Mouse (Mus musculus) midbrain, embryonic 11.5 days (tissue): ENCODE measurements around the gene Srp14. TPM values are rescaled to one million over a fixed set of nuclear protein-coding genes. Genes with fewer than 3 reads are reported as not detected.

Source experiments
- ATAC-seq: fragments of 200-750 bp; cut with Nextera tagmentation; 2 replicates; pipeline ENCODE4 v1.8.0; 2017; ENCODE audit warnings: moderate TSS enrichment, moderate library complexity; ENCODE audit not compliant: low FRiP score
- DNase-seq: peaks from one replicate; pipeline ENCODE4 v3.0.0; 2015; ENCODE audit warnings: low spot score; ENCODE audit errors: missing footprints
- H3K27ac ChIP-seq: fragments of 300-500 bp; sonication (generic); 2 replicates; pipeline ENCODE4 v1.5.1; 2014; ENCODE audit warnings: low read depth, low read length
- H3K27me3 ChIP-seq: fragments of 300-500 bp; sonication (generic); 2 replicates; pipeline ENCODE4 v1.6.1; 2014; ENCODE audit warnings: mild to moderate bottlenecking, low read length, moderate library complexity, mixed read lengths; ENCODE audit not compliant: control insufficient read depth, insufficient read depth
- H3K36me3 ChIP-seq: fragments of 300-500 bp; sonication (generic); 2 replicates; pipeline ENCODE4 v1.6.1; 2014; ENCODE audit warnings: mild to moderate bottlenecking, low read length, moderate library complexity, mixed read lengths; ENCODE audit not compliant: control insufficient read depth, insufficient read depth
- H3K4me1 ChIP-seq: fragments of 300-500 bp; sonication (generic); 2 replicates; pipeline ENCODE4 v1.6.1; 2014; ENCODE audit warnings: low read length; ENCODE audit not compliant: control insufficient read depth, insufficient read depth
- H3K4me2 ChIP-seq: fragments of 300-500 bp; sonication (generic); 2 replicates; pipeline ENCODE4 v1.6.1; 2014; ENCODE audit warnings: mild to moderate bottlenecking, moderate library complexity
- H3K4me3 ChIP-seq: fragments of 300-500 bp; sonication (generic); 2 replicates; pipeline ENCODE4 v1.5.1; 2014; ENCODE audit warnings: low read depth, low read length
- H3K9ac ChIP-seq: fragments of 300-500 bp; sonication (generic); 2 replicates; pipeline ENCODE4 v1.6.1; 2014; ENCODE audit warnings: low read length
- H3K9me3 ChIP-seq: fragments of 300-500 bp; sonication (generic); 2 replicates; pipeline ENCODE4 v1.6.1; 2016; ENCODE audit warnings: low read length; ENCODE audit not compliant: control insufficient read depth
- WGBS: fragments of 180-500 bp; shearing (Covaris S2); extraction: QIAGEN DNeasy Blood & Tissue Kit; methylation state at CpG from one replicate; pipeline ENCODE4 v1.1.7; 2014; 5-methylcytosine and 5-hydroxymethylcytosine counted together
- polyA plus RNA-seq: library from polyadenylated mRNA; unstranded; fragments of >200 nt; fragmentation: Nextera tagmentation; extraction: Ambion mirVana; gene quantifications from 2 replicates; pipeline ENCODE4 v1.2.1, GENCODE M21; 2014

Gene Srp14
- polyA plus RNA-seq, 1 experiment from 2014 or later: 293 TPM

- DNase-seq (peak; percentile 80), ATAC-seq (no peak)
- no peak overlapping the region for H3K4me3 ChIP-seq
- H3K4me2 ChIP-seq: no peak overlapping the region
- no peaks in the 10 kb centered on the region for H3K4me1 ChIP-seq
- no peak overlapping the region for H3K27ac ChIP-seq
- H3K27me3 ChIP-seq: no peaks in the 10 kb centered on the region
- H3K36me3 ChIP-seq: no peaks in the 10 kb centered on the region
- no peaks in the 10 kb centered on the region for H3K9me3 ChIP-seq
- no peak overlapping the region for H3K9ac ChIP-seq
- WGBS: 87% methylated on average over 4 of the region's 4 CpGs
These were observed 12.4 kb upstream of the Srp14 start for GRCm38 (mm10) chr2:118491741-118492395.

- Histone ChIP-seq H3K27me3 (no peaks in the 10 kb centered on the region), H3K4me3 (no peak overlapping the region), H3K9ac (no peak overlapping the region), H3K4me1 (no peaks in the 10 kb centered on the region), H3K27ac (no peak overlapping the region), H3K9me3 (no peaks in the 10 kb centered on the region), H3K36me3 (no peaks in the 10 kb centered on the region), H3K4me2 (no peak overlapping the region)
- 68% methylated on average over 5 of the region's 5 CpGs for WGBS
- ATAC-seq (no peak), DNase-seq (peak; percentile 80)
These were observed 11.8 kb upstream of the Srp14 start for GRCm38 (mm10) chr2:118491281-118491731.

GRCm38 (mm10) chr2:118490241-118491091 is 11.0 kb upstream of the Srp14 start:
- H3K27me3 ChIP-seq: no peaks in the 10 kb centered on the region
- no peak overlapping the region for H3K4me2 ChIP-seq
- ATAC-seq: no peak
- no peaks in the 10 kb centered on the region for H3K4me1 ChIP-seq
- H3K9me3 ChIP-seq: no peaks in the 10 kb centered on the region
- H3K4me3 ChIP-seq: no peak overlapping the region
- H3K27ac ChIP-seq: no peak overlapping the region
- no peak for DNase-seq
- H3K36me3 ChIP-seq: no peaks in the 10 kb centered on the region
- WGBS: 52% methylated on average over 12 of the region's 12 CpGs
- peak overlapping the region; percentile 16; the same call in 1 of the 2 replicates for H3K9ac ChIP-seq

- Histone ChIP-seq H3K36me3 (no peaks in the 10 kb centered on the region), H3K9me3 (no peaks in the 10 kb centered on the region), H3K4me3 (no peak overlapping the region), H3K27me3 (no peaks in the 10 kb centered on the region), H3K9ac (no peak overlapping the region), H3K4me1 (no peaks in the 10 kb centered on the region), H3K4me2 (no peak overlapping the region), H3K27ac (no peak overlapping the region)
- WGBS: 64% methylated on average over 3 of the region's 3 CpGs
- ATAC-seq: no peak
- DNase-seq: peak; percentile 81
These were observed 8.3 kb upstream of the Srp14 start for GRCm38 (mm10) chr2:118487806-118488205.

GRCm38 (mm10) chr2:118486933-118487332 is 7.4 kb upstream of the Srp14 start:
- Histone ChIP-seq H3K27me3 (no peaks in the 10 kb centered on the region), H3K4me2 (no peak overlapping the region), H3K9me3 (no peaks in the 10 kb centered on the region), H3K9ac (no peak overlapping the region), H3K4me1 (no peaks in the 10 kb centered on the region), H3K27ac (no peak overlapping the region), H3K4me3 (no peak overlapping the region), H3K36me3 (no peaks in the 10 kb centered on the region)
- DNase-seq: peak; percentile 96
- peak; percentile 52 for ATAC-seq
- WGBS: 16% methylated on average over 12 of the region's 12 CpGs

GRCm38 (mm10) chr2:118485415-118485814 is 5.9 kb upstream of the Srp14 start:
- ATAC-seq: no peak
- no peak overlapping the region for H3K4me2 ChIP-seq
- 75% methylated on average over 3 of the region's 3 CpGs for WGBS

GRCm38 (mm10) chr2:118484386-118484898 is 4.9 kb upstream of the Srp14 start:
- Histone ChIP-seq H3K9me3 (no peaks in the 10 kb centered on the region), H3K4me1 (no peaks in the 10 kb centered on the region), H3K36me3 (no peaks in the 10 kb centered on the region), H3K9ac (no peak overlapping the region), H3K4me2 (no peak overlapping the region), H3K27ac (no peak overlapping the region), H3K4me3 (no peak overlapping the region), H3K27me3 (no peaks in the 10 kb centered on the region)
- ATAC-seq (no peak), DNase-seq (peak; percentile 60)
- 89% methylated on average over 9 of the region's 9 CpGs for WGBS

More at GRCm38 (mm10) chr2:118485415-118485814, 5.9 kb upstream of the Srp14 start:
- Histone ChIP-seq H3K9ac (no peak overlapping the region), H3K27ac (no peak overlapping the region), H3K4me3 (no peak overlapping the region), H3K36me3 (no peaks in the 10 kb centered on the region), H3K4me1 (no peaks in the 10 kb centered on the region), H3K9me3 (no peaks in the 10 kb centered on the region), H3K27me3 (no peaks in the 10 kb centered on the region)
- DNase-seq: peak; percentile 56

GRCm38 (mm10) chr2:118483032-118483431 is 3.5 kb upstream of the Srp14 start:
- no peak overlapping the region for H3K4me3 ChIP-seq
- peaks cover 9% of the 10 kb centered on the region for H3K4me1 ChIP-seq
- H3K4me2 ChIP-seq: no peak overlapping the region
- no peak overlapping the region for H3K27ac ChIP-seq
- no peak overlapping the region for H3K9ac ChIP-seq
- no peak for ATAC-seq
- no peak for DNase-seq
- H3K9me3 ChIP-seq: no peaks in the 10 kb centered on the region
- no peaks in the 10 kb centered on the region for H3K27me3 ChIP-seq
- no peaks in the 10 kb centered on the region for H3K36me3 ChIP-seq
- WGBS: 83% methylated on average over 5 of the region's 5 CpGs

GRCm38 (mm10) chr2:118480886-118481285 is 1.4 kb upstream of the Srp14 start:
- Histone ChIP-seq H3K4me1 (peaks cover 9% of the 10 kb centered on the region), H3K27me3 (no peaks in the 10 kb centered on the region), H3K9me3 (no peaks in the 10 kb centered on the region), H3K27ac (no peak overlapping the region), H3K36me3 (peaks cover 8% of the 10 kb centered on the region; the same call in 1 of the 2 replicates), H3K4me2 (no peak overlapping the region), H3K4me3 (no peak overlapping the region), H3K9ac (no peak overlapping the region)
- 91% methylated on average over 7 of the region's 7 CpGs for WGBS
- DNase-seq (peak; percentile 75), ATAC-seq (no peak)
